In genomic region chr3:107253925-107254324, GRCm38 (mm10) we compare ENCODE assay signal across 2 mouse cellular contexts.
TF ChIP-seq lines count a peak whose summit lies in the region.

No protein-coding gene starts in this region.

TF ChIP-seq in CH12.LX, 34 proteins besides CTCF, POLR2A, EP300 and RAD21:
- TF ChIP-seq MAFK (IDR thresholded peaks at IDR 0.05; ENCODE audit: insufficient replicate concordance, low read length) (peak; percentile 96), USF1 (IDR thresholded peaks at IDR 0.05; ENCODE audit: low read depth, low read length) (no peak)

TF ChIP-seq in MEL, 35 proteins besides CTCF, POLR2A, EP300 and RAD21:
- TF ChIP-seq E2F4 (IDR thresholded peaks at IDR 0.05; ENCODE audit: borderline replicate concordance, low read depth, low read length) (no peak), ZKSCAN1 (IDR thresholded peaks at IDR 0.05; ENCODE audit: low read depth, low read length) (no peak), BHLHE40 (IDR thresholded peaks at IDR 0.05; ENCODE audit: borderline replicate concordance, low read depth, low read length) (no peak), POLR2AphosphoS2 (IDR thresholded peaks at IDR 0.05; ENCODE audit: low read length) (no peak), USF2 (IDR thresholded peaks at IDR 0.05; ENCODE audit: borderline replicate concordance in 1 of 2, insufficient read depth in 1 of 2, low read depth in 1 of 2, low read length in 2 of 2) (no peak), MAFK (IDR thresholded peaks at IDR 0.05; ENCODE audit: borderline replicate concordance, low read depth, low read length) (peak; percentile 82), GABPA (IDR thresholded peaks at IDR 0.05; ENCODE audit: low read depth, low read length) (no peak), CHD1 (IDR thresholded peaks at IDR 0.05; ENCODE audit: low read depth, low read length) (no peak)
